Mouse (Mus musculus) stomach, postnatal 0 days (tissue): Measurements from ENCODE around the gene Rps2. TPM values are rescaled to one million over a fixed set of nuclear protein-coding genes. Genes with fewer than 3 reads are reported as not detected.

Experiments
- ATAC-seq: fragments of 200-750 bp; cut with Nextera tagmentation; 2 replicates; pipeline ENCODE4 v1.8.0; 2017; ENCODE audit not compliant: low FRiP score, low TSS enrichment
- DNase-seq: peaks from one replicate; pipeline ENCODE4 v3.0.0-alpha.2; 2016; ENCODE audit warnings: low spot score
- H3K27ac ChIP-seq: fragments of 300-500 bp; sonication (generic); replicated peaks from 2 replicates; pipeline ENCODE4 v1.5.1; 2014; ENCODE audit warnings: mild to moderate bottlenecking, control low read depth
- H3K27me3 ChIP-seq: fragments of 300-500 bp; sonication (generic); 2 replicates; pipeline ENCODE4 v1.6.1; 2014; ENCODE audit warnings: low read length; ENCODE audit not compliant: control insufficient read depth, insufficient read depth
- H3K36me3 ChIP-seq: fragments of 300-500 bp; sonication (generic); 2 replicates; pipeline ENCODE4 v1.6.1; 2014; ENCODE audit warnings: low read length, mixed read lengths; ENCODE audit not compliant: control insufficient read depth, insufficient read depth
- H3K4me1 ChIP-seq: fragments of 300-500 bp; sonication (generic); replicated peaks from 2 replicates; pipeline ENCODE4 v1.6.1; 2014; ENCODE audit warnings: antibody characterized with exemption; ENCODE audit not compliant: control insufficient read depth, insufficient read depth
- H3K4me2 ChIP-seq: fragments of 300-500 bp; sonication (generic); replicated peaks from 2 replicates; pipeline ENCODE4 v1.6.1; 2014; ENCODE audit warnings: low read depth, mild to moderate bottlenecking, control low read depth, moderate library complexity
- H3K4me3 ChIP-seq: fragments of 300-500 bp; sonication (generic); 2 replicates; pipeline ENCODE4 v1.5.1; 2014; ENCODE audit warnings: low read depth, low read length, control low read depth
- H3K9ac ChIP-seq: fragments of 300-500 bp; sonication (generic); 2 replicates; pipeline ENCODE4 v1.6.1; 2014; ENCODE audit warnings: mild to moderate bottlenecking, low read length, control low read depth, mixed read lengths
- H3K9me3 ChIP-seq: fragments of 300-500 bp; sonication (generic); 2 replicates; pipeline ENCODE4 v1.6.1; 2016; ENCODE audit warnings: low read length; ENCODE audit not compliant: control insufficient read depth
- CTCF ChIP-seq: IDR thresholded peaks from 2 replicates; pipeline ENCODE4 v1.5.1; 2016; ENCODE audit warnings: antibody characterized with exemption, low read depth, mild to moderate bottlenecking, moderate library complexity
- EP300 ChIP-seq: optimal IDR thresholded peaks from 2 replicates; pipeline ENCODE3; 2016; ENCODE audit warnings: antibody characterized with exemption
- WGBS: fragments of 180-500 bp; shearing (Covaris S2); extraction: QIAGEN DNeasy Blood & Tissue Kit; methylation state at CpG from one replicate; pipeline ENCODE4 v1.1.7; 2014; 5-methylcytosine and 5-hydroxymethylcytosine counted together
- polyA plus RNA-seq: library from polyadenylated mRNA; unstranded; fragments of >200 nt; fragmentation: Nextera tagmentation; extraction: Ambion mirVana; gene quantifications from 2 replicates; pipeline ENCODE4 v1.2.1, GENCODE M21; 2015

The Rps2 gene
- polyA plus RNA-seq, 1 experiment from 2014 or later: 1,135 TPM

DNA sequence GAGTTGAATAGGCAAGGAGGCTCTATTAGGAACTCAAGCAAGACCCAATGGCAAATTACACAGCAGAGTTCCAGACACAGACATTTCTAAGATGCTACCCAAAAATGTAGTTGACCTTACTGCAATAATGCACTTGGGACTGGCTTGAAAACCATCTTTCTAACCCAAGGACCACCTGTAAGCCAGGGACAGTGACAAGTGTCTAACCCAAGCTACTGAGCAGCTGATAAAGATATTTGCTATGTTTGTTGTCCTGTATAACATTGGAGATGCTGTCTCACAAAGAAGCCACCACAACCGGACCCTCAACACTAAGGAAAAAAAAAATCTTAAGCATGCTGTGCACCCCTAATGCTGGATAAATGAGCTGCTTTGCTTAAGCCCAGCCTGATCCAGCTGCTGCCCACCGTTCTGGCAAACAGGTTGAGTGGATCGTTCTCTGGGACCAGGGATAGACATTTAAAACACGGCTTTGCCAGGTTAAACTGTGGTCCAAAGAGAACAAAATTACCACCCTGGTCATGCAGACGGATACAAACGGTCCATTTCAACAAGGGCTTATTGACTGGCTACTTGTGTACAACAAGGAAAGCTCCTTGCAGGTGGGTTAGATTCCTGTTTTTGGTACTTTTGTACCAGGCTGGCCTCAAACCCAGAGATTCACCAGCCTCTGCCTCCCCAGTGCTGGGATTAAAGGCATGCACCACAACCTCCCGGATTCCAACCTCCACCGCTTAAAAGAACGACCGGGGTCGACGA, 5.4 kb downstream of the Rps2 start:
- H3K27me3 ChIP-seq: no peaks in the 10 kb centered on the region
- WGBS: under 1% methylated on average over 12 of the region's 12 CpGs
- H3K4me1 ChIP-seq: 0 out of 2 replicates have a peak, but pooled peaks cover 2% of the 10 kb centered on the region
- no peaks in the 10 kb centered on the region for H3K9me3 ChIP-seq
- H3K4me3 ChIP-seq: peak overlapping the region; percentile 58
- ATAC-seq (no peak), DNase-seq (no peak)
- peak overlapping the region; percentile 73 for H3K27ac ChIP-seq
- TF ChIP-seq CTCF (no peak), EP300 (no peak)
- H3K9ac ChIP-seq: peak overlapping the region; percentile 64
- H3K36me3 ChIP-seq: peaks cover 10% of the 10 kb centered on the region
- H3K4me2 ChIP-seq: peak overlapping the region; percentile 69

- 0 out of 2 replicates have a peak, but pooled peaks cover 2% of the 10 kb centered on the region for H3K4me1 ChIP-seq
- no peaks in the 10 kb centered on the region for H3K27me3 ChIP-seq
- H3K9me3 ChIP-seq: no peaks in the 10 kb centered on the region
- no peak for ATAC-seq
- peak; percentile 31 for DNase-seq
- under 1% methylated on average over 15 of the region's 15 CpGs for WGBS
- TF ChIP-seq EP300: no peak
- no peak for TF ChIP-seq CTCF
- H3K9ac ChIP-seq: peak overlapping the region; percentile 64
- H3K27ac ChIP-seq: peak overlapping the region; percentile 73
- peak overlapping the region; percentile 69 for H3K4me2 ChIP-seq
- peak overlapping the region; percentile 58 for H3K4me3 ChIP-seq
- peaks cover 10% of the 10 kb centered on the region for H3K36me3 ChIP-seq
These were observed 5.9 kb downstream of the Rps2 start for GRCm38 (mm10) chr17:24723881-24724180.

DNA sequence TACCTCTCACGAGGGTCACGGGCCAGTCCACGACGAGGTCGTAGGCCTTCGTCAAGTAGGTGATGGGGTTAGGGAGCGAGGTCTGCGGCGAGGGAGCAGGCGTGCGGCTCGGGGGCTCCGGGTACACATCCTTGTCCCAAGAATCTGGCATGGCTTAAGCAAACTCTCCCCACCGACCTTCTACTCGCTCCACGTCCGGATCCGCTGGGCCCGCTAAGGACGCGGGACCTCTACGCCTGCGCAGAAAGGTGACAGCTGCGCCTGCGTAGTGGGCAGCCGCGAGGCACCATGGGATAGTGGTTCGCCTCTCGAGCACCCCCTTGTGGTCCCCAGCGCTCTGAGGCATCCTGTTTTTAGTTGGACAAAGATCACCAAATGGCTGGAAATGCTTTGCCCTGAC, 6.3 kb downstream of the Rps2 start, which contains the start of gene Ndufb10:
TSS of gene Ndufb10 (minus strand) at position 295 of the 400 bp plus-strand sequence.
- WGBS: under 1% methylated on average over 30 of the region's 30 CpGs
- H3K27me3 ChIP-seq: no peaks in the 10 kb centered on the region

DNA sequence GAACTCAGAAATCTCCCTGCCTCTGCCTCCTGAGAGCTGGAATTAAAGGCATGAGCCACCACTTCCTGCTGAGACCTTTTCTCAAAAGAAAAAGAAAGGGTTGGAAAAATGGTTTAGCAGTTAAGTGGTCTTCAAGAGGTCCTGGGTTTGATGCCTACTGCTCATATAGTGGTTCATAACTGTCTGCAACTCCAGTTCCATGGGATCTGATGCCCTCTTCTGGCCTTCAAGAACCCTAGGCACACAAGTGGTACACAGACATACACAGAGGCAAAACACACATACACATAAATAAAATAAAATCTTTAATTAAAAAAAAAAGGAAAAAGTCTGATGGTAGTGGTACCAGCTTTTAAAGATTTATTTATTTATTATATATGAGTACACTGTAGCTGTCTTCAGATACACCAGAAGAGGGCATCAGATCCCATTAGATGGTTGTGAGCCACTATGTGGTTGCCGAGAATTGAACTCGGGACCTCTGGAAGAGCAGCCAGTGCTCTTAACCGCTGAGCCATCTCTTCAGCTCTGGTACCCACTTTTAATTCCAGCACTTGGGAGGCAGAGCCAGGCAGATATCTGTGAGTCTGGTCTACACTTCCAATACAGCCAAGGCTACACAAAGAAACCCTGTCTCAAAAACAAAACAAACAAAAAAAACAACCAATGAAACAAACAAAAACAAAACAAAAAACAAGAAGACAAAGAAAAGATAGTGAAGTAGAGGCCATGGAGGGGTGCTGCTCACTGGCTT, 7.9 kb downstream of the Rps2 start:
- no peak for DNase-seq
- H3K27me3 ChIP-seq: no peaks in the 10 kb centered on the region
- H3K4me1 ChIP-seq: 0 out of 2 replicates have a peak, but pooled peaks cover 2% of the 10 kb centered on the region
- no peak overlapping the region for H3K4me2 ChIP-seq
- 70% methylated on average over 3 of the region's 3 CpGs for WGBS
- ATAC-seq: no peak
- peaks cover 10% of the 10 kb centered on the region for H3K36me3 ChIP-seq
- H3K4me3 ChIP-seq: no peak overlapping the region
- TF ChIP-seq CTCF (peak; percentile 28; the same call in 1 of the 2 replicates), EP300 (no peak)
- H3K9ac ChIP-seq: no peak overlapping the region
- no peak overlapping the region for H3K27ac ChIP-seq
- no peaks in the 10 kb centered on the region for H3K9me3 ChIP-seq

More for the DNA sequence above, 6.3 kb downstream of the Rps2 start, which contains the start of gene Ndufb10:
- DNase-seq (peak; percentile 96), ATAC-seq (peak; percentile 66)
- Histone ChIP-seq H3K9ac (peak within 1 kb of the TSS; percentile 64), H3K36me3 (peaks cover 10% of the 10 kb centered on the region), H3K27ac (peak within 1 kb of the TSS; percentile 73), H3K4me1 (0 out of 2 replicates have a peak, but pooled peaks cover 2% of the 10 kb centered on the region), H3K9me3 (no peaks in the 10 kb centered on the region), H3K4me2 (peak within 1 kb of the TSS; percentile 69), H3K4me3 (peak within 1 kb of the TSS; percentile 58)
- peak; percentile 99 for TF ChIP-seq CTCF
- no peak for TF ChIP-seq EP300

DNA sequence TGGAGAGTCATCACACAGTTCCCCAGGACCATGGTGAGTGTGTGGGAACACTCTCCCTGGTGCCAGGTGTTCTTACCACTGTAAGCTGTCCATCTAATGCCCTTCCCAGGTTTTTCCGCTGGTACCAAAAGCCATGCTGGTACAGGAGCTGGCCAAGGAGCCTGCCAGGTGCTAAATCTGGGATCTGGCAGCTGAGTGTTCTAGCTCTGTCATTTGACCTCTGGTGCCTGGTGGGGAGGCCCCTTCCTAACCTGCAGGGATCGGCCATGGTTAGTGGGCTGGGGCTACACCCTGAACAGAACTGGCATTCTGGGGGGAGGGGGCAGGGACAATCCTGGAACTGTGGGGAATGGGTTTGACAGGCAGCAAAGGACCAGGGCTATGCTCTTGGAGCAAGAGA, 9.7 kb downstream of the Rps2 start, which contains the start of gene Rpl3l:
TSS of gene Rpl3l (plus strand) at position 203 of the 400 bp plus-strand sequence.
- no peak within 1 kb of the TSS for H3K4me2 ChIP-seq
- TF ChIP-seq EP300 (no peak), CTCF (no peak)
- ATAC-seq (no peak), DNase-seq (no peak)
- no peak within 1 kb of the TSS for H3K4me3 ChIP-seq
- H3K27ac ChIP-seq: no peak within 1 kb of the TSS
- H3K9me3 ChIP-seq: no peaks in the 10 kb centered on the region
- H3K4me1 ChIP-seq: no peaks in the 10 kb centered on the region
- H3K9ac ChIP-seq: no peak within 1 kb of the TSS
- no peaks in the 10 kb centered on the region for H3K27me3 ChIP-seq
- no peaks in the 10 kb centered on the region for H3K36me3 ChIP-seq
- 65% methylated on average over 2 of the region's 2 CpGs for WGBS
